Mouse (Mus musculus) G1E (cell line): Measurements from ENCODE around the gene Pan3.

Experiments
- CTCF ChIP-seq: IDR thresholded peaks from 2 replicates; pipeline ENCODE4 v1.5.1; 2012; ENCODE audit warnings: low read depth, low read length, inconsistent platforms, mixed read lengths
- GATA1 ChIP-seq: IDR thresholded peaks from 2 replicates; pipeline ENCODE4 v1.6.1; 2012; ENCODE audit warnings: borderline replicate concordance, low read length, inconsistent platforms, mixed read lengths
- TAL1 ChIP-seq: conservative IDR thresholded peaks from 2 replicates; pipeline ENCODE4 v1.6.1; 2012; ENCODE audit warnings: low read depth, low read length, inconsistent platforms, mixed read lengths

DNA sequence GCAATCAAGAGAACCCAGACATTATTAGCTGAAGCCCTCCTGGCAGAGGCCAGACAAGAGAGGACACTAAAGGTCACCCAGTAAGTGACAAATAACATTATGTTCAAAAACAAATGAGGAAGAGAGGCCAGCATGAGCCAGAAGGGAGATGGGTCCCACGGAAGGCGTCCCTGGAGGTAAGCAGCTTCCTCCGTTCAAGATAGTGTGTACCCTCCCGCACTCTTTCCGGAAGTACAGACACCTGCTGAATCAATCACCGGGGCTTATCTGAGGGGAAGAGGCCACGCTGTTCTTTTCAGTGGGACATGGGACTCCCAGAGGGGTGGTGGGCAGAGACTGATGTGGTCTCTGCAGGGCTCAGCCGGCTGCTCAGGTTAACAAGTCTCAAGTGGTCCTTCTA is 149.7 kb downstream of the Pan3 start:
- TF ChIP-seq CTCF (no peak), TAL1 (no peak), GATA1 (no peak)
